Mouse (Mus musculus) urinary bladder, postnatal 4 days (tissue): Measurements from ENCODE around the gene Fam217a.
"Not testable (repeated sequence)": the region's sequence is repeated elsewhere in the genome, so short reads cannot be mapped to it uniquely, and the experiment has no call there.

Experiments used
- DNase-seq, 2 experiments: peaks; one replicate each; pipeline ENCODE4 v3.0.0; 2021 to 2022; ENCODE audit warnings: low spot score in 2 of 2

Fam217a gene

GRCm38 (mm10) chr13:34924210-34924609, at the start of gene Fam217a, which contains the start of gene 4933417A18Rik:
Fam217a (minus strand) TSS chr13:34924310.
4933417A18Rik (plus strand) TSS chr13:34924409.
- DNase-seq: no peak

DNA sequence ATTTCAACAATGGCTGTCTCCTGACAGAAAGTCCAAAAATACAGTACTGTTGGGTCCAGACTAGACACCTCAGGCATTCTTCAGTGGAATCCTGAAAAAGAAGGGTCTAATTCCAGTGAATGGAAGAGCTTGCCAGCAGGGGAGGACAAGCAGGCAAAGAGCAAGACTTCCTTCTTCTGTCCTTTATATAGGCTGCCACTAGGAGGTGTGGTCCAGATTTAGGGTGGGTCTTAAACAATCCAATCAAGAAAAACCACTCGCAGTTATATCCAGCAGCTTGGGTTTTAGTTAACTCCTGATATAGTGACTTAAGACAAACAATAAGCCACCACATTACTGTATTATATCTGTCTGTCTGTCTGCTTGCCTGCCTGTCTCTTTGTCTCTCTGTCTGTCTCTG, 49.7 kb upstream of the Fam217a start:
- no peak for DNase-seq

GRCm38 (mm10) chr13:34973149-34973548, 49.0 kb upstream of the Fam217a start:
- no peak for DNase-seq

- not testable (repeated sequence) for DNase-seq
Measured at GRCm38 (mm10) chr13:34972456-34972855, 48.3 kb upstream of the Fam217a start.

- DNase-seq: not testable (repeated sequence)
Measured at GRCm38 (mm10) chr13:34965647-34966046, 41.5 kb upstream of the Fam217a start.

DNA sequence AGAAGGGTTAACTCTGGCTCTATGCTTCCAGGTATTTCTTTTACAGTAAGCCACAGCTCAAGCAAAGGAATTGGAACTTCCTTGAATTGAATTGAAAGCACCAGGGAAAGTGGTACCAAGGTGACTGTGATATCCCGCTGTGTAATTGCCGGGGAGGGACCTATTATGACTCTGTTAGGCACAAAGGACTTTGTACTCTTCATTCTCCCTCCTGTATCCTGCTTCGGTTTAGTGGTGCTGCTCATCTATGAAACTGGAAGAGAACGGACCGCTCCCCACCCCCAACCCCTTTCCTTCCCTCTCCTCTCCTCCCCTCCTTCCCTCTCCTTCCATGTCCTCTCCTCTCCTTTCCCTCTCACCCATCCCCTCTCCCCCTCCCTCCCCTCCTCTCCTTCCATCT, 40.8 kb upstream of the Fam217a start:
- no peak for DNase-seq

DNA sequence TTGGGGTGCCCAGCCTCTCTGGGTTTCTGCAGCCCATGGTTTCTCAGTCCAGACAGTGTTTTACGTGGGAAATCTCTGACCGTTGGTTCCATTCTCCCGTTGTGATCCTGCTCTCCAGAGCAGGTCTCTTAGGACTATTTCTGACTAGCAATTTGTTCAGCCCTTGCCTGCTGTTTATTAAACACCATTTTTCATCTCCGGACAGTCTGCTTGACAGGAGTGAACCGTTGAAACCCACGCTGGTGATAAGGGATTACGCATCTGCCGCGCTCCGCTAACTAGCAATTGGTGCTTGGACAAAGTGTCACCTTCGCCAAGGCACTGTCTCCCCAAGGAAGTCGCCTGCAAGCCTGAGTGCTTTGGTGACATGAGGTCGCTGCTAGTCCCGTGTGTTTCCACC, 40.3 kb upstream of the Fam217a start:
- DNase-seq: no peak

DNA sequence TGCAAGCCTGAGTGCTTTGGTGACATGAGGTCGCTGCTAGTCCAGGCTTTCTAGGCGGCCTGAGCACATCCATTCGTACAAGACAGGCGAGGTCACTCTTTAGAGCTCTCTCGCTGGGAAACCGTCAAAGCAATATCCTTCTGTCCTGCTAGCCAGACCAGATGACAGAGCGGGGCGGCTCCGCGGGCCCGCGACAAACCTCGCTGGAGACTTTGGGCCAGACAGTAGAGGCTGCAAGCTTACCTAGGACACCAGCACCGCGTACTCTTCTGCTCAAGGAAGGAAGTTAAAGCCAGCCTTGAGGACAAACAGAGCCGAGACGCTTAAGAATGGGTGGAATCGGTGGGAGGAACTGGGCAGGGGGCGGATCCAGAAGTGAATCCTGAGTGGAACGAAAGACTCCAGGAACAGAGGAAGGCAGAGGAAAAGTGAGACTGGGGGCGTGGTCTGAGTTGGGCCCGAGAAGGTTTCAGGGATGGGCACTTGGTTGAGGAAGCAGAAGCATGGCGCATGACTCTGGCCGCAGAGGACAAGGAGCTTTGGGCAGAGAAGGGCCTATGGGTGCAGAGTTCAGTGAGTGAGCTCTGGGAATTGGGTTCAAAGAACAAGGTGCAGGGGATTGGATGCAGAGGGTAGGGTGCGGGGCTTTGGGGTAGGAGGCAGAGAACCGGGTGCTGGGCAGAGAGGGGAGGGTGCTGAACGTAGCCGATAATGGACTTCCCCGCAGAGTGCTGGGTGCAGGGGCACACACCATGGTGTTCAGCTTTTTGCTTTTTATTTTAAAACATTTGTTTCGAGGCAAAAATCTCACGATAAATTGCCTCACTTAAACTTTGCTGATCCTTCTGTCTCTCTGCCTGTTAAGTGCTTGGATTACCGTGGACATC, 39.6 kb upstream of the Fam217a start, which contains the start of gene Eci3:
Gene Eci3 (minus strand): TSS at position 300 of the 887 bp plus-strand sequence.
- DNase-seq: peak; percentile 57 to 61

DNA sequence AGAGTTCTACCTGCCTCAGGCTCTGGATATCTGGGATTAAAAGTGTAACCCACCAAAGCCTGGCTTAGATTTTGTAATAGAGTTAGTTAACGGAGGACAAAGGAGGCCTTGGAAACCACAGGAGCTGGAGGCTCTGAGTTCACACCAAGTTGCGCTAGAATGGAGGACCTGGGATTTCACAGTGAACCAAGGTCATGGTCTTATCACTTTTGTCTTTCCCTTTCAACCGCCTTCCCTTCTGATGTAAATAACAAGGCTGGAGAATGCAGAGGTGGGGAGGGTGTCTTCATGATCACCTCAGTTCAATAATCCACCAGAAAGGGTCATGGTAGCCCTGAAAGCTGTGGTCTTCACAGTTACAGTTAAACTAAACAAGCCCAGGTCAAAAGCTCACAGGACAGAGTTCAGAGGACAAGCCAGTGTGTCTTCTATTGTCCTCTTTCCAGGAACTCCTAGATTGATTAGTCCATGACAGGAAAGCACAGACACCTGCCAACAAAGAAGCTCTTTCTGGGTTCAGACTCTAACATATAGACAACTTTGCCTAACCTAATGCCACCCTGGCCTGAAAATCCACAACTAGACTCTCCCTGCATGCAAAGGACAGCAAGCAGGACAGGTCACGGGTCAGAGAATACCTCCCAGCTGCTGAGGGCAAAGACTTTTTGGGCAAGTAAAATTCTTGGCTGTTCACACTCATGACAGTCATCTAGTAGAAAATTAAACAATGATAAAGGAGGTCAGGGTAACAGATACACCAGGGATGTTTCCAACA, 37.1 kb upstream of the Fam217a start:
- DNase-seq: no peak

GRCm38 (mm10) chr13:34958158-34958557, 34.0 kb upstream of the Fam217a start:
- DNase-seq: not testable (repeated sequence)

DNA sequence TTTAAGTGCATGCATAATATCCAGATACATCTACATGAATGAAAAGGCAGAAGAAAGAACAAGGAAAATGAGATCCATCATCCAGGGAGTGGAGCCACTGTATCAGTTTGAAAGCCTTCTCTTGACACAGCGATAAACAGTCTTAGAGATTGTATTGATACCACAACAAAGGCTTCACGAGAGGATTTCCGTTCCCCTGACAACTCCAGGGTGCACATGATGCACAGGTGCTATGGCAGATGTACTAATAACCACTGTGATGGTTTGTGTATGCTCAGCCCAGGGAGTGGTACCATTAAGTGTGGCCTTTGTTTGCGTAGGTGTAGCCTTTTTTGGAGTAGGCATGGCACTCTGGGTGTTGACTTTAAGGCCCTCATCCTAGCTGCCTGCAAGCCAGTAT, 32.8 kb upstream of the Fam217a start:
- no peak for DNase-seq

DNA sequence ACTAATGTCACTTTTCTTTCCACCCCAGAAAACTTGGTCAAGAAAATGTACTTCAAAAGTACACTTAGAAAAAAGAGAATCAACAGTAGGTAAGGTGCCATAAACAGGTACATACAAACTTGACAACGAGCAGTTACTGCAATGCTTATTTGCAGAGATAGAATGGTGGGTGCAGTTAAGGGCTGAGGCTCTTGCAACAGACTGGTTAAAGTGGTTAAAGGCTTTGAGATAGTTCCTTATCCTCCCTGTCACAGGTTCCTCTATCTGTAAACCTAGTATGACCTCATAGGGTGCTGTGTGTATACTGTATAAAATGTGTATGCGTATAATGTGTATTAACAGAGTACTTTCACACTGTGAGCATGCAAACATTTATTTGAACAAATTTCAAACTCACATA, 27.3 kb upstream of the Fam217a start:
- DNase-seq: not testable (repeated sequence)

DNA sequence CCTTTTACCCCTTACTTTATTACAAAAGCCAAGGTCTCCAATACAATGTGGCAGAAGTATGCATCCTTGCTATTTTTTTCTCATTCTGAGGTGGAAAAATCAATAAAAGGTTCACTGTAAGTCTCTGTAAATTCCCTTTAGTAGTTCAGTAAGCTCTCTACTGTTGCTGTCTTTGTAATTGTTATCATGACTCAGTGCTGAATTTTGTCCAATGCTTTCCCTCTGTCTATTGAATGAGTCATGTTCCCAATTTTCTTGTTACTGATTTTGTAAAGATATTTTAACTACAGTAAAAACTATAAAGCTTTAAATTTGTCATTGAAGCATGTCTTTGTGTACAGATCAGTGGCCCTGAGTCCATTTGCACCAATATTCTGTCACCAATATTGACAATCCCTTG, 18.3 kb upstream of the Fam217a start:
- no peak for DNase-seq

DNA sequence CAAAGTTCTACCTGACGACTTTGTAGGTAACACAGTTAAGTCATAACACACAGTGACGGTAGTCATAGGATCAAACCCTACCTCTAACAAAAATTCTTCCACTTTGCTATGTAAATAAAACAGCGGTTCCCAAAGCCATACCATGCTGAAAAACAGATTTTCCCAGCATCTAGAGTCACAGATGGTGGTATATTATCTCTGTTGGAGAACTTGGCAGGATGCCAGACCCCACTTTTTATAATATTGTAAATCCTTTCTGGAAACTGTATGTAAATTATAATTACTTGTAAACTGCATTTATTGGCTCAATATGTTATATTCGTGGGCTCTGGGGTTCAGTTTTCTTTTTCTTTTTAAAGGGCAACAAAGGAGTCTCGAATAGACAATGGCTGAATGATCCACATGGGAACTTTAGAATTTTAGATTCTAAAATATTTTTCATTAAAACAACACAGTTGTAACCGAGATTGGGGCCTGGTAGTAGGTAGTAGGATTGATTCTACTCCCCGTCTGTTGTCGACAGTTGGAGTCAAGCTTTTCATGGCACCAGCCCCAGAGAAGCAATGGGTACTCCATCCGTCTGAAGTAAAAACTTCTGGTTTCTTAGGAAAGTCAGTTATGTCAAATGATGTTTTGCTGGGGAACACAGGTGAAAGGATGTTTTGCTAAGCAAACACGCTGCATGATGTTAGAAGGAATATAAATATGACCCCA, 11.0 kb upstream of the Fam217a start:
- DNase-seq: no peak

DNA sequence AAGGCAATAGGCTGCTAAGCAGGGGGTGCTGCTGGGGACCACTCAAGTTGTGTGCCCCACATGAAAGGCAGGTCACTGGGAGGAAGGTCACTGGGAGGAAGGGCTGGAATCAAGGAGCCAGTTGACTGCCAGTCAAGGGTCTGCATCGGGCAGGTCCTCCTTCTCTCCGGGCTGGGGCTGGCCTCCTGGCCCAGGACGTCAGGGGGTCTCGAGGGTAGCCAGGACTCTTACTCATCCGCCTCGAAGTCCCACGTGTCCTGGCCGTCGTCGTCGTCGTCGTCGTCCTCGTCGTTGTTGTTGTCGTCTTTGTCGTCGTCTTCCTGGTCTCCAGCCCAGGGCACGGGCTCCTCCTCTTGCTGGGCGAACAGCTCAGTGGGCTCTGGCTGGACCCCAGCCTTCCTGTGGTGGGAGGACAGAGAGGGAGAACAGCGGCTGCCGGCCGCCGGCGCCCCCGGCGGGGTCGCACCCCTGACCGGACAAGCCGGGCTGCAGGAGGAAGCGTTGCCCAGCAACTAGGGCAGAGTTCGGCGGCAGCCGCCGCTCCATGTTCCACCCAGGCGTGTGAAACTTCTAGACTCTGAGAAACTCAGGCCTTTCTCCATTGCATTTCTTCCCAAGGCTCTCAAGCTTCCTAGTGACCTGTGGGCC, 7.5 kb downstream of the Fam217a start:
- DNase-seq: no peak

GRCm38 (mm10) chr13:34914614-34915013, 9.5 kb downstream of the Fam217a start:
- DNase-seq: no peak

DNA sequence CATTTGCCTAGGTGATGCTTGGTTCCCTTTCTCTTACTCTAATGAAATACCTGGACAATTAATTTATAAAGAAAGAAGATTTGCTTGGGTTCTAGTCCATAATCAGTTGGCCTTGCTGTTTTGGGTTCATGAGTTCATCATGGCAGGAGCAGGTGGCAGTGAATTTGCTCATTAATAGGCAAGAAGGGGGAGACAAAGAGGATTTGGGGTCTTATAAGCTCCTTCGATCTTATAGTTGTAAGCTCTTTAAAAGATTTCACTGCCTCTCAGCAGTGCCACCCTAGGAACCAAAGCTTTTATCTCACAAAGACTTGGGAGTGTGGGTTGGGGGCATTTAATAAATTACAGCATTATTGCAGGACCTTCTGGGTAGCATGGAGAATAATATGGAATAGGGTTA, 31.2 kb downstream of the Fam217a start:
- no peak for DNase-seq

DNA sequence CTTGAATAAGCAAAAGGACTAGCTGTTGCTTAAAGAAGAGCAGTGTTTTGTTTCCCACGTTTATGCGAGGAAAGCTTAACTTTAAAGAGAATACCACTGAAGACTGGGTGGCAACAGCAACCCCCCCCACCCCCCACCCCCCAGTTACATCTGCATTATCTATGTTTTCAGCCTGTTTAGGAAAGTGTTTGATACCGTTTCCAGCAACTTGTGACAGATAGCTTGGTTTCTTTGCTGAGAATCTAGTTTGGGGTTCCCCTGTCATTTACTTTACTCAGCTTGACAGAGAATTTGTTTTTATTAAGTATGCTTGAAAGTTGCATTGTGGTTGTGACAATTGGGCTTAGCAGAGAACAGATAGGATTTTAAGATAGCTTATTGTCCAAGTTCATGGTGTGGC, 47.6 kb downstream of the Fam217a start:
- no peak for DNase-seq

- DNase-seq: no peak
Measured at GRCm38 (mm10) chr13:34875741-34876445, 48.2 kb downstream of the Fam217a start.

DNA sequence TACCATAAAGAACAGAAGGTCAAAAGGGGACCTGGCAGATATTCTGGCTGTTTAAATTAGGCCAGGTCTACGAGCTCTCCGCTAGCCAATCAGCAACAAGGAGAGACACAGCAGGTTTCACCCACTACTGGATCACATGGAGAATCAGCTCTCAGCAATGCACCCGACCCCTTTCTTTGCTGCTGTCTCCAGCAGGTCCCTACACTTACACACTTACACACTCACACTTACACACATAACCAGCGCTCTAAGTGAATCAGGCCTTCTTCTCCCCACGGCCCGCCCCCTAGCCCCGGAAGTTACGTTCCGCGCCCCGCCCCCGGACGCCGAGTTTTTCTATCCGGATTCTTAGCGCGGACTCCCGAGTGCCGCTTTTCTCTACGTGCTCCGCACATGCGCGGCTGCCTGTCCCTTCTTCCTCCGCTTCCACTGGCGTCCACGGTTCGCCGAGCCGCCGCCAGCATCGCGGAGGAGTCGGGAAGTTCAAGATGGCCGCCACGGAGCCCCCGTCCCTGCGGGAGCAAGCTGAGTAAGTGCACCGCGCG, 48.9 kb downstream of the Fam217a start, which contains the start of gene Prpf4b:
Gene Prpf4b (plus strand): TSS at position 137 of the 545 bp plus-strand sequence.
- peak; percentile 89 to 91 for DNase-seq
